Mouse (Mus musculus): ENCODE results near the gene Hist3h2ba.

Gene Hist3h2ba

DNA sequence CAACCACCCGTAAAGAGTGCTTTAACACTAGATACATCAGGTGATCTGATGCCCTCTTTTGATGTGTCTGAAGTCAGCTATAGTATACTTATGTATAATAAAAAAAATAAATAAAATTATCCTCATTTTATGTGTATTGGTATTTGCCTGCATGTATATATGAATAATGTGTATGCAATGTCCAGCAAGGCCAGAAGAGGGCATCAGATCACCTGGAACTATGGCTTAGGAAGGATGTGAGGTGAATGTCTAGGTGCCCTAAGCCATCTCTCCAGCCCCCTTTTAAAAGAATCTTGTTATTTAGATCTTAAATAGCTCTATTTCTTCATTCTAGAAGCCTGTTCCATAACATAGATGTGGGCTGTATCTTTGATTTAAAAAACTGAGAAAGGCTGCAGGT is 18.6 kb downstream of the Hist3h2ba start:
- DNase-seq, result peak; percentile 82

DNA sequence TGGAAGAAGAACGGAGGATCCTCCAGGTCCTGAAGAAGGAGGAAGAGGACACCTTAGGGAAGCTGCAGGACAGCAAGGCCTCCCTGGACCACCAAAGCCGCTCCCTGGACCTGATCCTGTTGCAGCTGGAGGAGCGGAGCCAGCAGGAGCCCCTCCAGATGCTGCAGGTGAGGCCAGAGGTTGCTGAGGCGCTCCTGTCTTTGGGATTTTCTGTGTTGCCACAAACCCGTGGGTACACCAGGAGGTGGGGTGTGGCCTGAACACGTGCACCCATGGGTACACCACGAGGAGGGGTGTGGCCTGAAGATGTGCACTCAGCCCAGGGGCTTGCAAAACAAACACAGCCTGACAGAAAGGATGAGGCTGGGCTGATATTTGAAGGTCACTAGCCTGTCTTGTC is 19.8 kb downstream of the Hist3h2ba start:
- no peak for DNase-seq

DNA sequence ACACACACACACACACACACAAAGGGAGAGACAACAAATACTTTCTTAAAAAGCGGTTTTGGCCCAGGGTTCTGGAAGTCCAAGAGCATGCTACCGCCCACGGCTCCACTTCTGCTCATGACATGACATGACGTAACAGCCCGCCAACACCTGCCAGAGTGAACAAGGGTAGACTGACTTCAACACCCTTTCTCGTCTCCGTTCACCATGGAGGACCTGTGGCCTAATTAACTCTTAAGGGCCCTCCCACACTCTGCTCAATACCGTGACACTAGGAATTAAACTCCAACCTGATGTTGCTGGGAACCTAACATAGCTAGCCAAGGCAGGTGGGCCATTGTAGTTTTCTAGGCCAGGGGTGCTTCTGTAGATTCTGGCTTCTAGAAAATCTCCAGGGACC is 20.3 kb downstream of the Hist3h2ba start:
- DNase-seq, result no peak

DNA sequence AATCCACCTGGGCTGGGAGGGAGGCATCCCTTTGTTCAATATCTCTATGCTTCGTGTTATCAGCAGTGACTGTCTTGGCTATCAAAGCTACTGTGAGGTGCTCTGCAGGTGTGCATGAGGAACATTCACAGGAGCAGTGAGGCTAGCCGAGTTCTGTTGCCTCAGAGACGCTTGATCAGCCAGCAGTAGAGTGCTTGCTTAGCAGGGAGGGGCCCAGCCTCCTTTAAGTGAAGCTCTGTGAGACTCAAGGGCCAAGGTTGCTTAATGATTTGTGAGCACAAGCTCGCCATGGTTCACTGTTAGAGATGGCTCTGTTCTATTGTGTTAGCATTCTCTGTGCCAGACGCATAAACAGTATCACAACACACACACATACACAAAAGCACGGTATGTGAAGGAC is 20.9 kb downstream of the Hist3h2ba start:
- peak; percentile 91 for DNase-seq

DNA sequence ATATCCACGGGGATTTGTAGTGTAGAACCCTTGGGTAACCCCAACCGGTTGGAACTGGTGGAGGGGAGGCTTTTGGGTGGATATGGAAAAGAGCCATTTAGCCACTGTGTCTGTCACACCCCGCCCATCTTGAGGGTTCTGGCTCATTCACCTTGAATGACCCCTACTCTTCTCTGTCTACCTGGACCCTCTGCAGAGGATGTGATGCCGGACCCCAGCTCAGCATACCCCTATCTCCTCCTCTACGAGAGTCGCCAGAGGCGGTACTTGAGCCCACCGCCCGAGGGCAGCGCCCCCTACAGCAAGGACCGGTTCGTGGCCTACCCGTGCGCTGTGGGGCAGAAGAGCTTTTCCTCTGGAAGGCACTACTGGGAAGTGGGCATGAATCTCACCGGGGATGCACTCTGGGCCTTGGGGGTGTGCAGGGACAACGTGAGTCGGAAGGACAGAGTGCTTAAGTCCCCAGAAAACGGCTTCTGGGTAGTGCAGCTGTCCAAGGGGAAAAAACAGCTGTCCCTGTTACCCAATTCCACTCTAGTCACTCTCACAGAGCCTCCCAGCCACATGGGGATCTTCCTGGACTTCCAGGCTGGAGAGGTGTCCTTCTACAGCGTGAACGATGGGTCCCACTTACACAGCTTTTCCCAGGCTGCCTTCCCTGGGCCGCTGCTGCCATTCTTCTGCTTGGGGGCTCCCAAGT is 22.3 kb downstream of the Hist3h2ba start:
- DNase-seq, result no peak

DNA sequence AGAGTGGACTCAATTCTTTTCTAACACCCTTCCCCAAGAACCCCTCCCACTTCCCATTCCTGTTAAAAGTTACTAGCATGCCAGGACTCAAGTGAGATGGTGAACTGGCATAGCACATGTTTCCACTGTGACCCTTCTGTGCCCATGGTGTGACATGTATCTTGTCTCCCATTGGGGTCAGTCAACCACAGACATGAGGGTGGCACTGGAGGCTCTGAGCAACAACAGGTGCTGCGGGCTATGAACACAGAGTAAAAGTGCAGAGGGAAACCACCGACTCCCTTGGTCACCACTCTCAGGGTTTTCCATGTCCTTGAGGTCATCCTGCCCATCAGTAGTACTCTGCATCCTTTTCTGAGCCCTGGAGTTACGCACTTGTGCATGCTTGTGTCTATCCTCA is 23.1 kb downstream of the Hist3h2ba start:
- DNase-seq, result no peak

DNA sequence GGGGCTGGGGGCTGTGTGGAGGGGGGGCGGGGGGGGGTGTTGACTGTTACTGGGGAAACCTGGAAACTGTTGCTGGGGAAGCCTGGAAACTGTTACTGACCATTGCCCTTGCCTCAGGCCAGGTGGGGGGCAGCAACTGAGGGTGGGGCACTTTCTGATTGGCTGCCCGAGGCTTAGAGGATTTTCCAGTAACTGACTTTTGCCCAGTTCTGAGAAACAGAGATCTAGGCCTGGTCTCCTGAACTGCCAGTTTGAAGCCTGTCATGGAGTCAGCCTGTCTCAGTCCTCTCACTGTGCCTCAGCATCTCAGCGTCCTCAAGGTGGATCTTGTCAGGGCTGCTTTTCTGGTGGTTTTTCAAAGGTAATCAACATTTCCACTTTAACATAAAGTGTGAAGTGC is 25.7 kb downstream of the Hist3h2ba start:
- no peak for DNase-seq

DNA sequence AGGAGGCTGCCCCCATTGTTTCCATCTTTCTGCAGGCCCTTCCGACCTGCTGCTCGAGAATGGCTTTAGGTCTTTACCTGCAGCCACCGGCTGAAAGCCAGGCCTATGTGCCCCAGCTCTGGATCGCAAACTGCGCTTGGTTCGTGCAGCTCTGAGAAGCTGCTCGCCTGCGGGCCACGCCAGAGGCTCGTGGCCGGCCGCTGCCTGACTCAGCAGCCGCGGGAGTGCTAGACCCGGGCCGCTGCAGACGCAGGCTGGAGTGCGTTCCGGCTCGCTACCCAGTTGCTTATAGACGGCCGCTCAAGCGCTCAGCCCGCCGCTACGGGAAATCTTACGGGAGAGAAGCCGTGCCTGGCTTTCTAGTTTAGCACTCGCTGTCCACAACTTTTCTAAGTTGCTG is 28.4 kb downstream of the Hist3h2ba start:
- DNase-seq, result no peak

DNA sequence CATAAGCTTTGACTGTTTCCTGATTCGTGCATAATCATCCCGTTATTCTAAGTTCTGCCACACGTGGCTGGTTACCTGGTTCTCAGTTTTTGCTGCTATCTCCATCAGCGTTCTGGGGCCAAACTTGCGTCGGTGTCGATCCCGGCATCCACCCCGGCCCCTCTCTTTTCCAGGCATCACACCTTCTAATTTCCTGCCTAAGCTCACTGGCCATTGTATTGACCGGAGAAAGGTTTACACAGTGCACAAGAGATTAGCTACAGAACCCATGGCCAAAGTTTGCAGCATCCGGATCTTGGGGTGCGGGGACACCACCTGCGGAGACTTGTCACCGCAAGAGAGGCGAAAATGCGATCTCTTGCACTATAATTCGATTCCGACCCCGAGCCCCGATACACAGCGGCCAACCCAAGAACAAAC is 28.9 kb downstream of the Hist3h2ba start:
- DNase-seq, result no peak

DNA sequence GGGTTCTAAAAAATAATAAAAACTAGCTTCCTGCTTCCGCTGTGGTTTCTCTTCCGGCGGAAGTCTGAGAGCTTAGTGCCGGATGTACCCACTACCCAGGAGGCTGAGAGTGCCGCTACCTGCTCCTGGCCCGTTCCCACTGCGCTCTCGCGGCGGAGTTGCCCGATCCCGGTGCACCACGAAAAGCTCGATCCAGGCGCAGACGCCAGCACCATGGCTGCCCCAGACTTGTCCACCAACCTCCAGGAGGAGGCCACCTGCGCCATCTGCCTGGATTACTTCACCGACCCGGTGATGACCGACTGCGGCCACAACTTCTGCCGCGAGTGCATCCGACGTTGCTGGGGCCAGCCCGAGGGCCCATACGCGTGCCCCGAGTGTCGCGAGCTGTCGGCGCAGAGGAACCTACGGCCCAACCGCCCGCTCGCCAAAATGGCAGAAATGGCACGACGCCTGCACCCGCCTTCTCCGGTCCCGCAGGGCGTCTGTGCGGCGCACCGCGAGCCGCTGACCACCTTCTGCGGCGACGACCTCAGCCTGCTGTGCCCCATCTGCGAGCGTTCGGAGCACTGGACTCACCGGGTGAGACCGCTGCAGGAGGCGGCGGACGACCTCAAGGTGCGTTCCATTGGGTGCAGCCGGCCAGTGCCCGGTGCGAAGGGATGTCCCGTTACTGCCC is 29.4 kb downstream of the Hist3h2ba start, which contains the start of gene Trim11:
Gene Trim11 (plus strand): TSS at position 67 of the 679 bp plus-strand sequence.
- peak; percentile 67 for DNase-seq

DNA sequence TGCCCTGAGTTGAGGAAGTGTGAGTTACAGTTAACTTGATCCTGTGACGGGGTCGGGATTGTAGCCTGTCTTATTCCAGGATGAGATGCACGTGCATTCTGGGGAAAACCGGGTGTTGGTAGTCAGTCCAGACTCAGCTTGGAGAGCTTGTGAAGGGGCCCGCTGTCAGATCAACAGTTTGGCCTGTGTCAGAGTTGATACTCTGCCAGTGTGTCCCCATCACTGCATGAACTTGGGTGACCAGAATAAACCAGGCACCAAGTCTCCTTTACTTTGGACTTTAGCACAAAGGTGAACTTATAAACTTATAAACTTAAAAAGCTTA is 29.9 kb downstream of the Hist3h2ba start:
- no peak for DNase-seq

DNA sequence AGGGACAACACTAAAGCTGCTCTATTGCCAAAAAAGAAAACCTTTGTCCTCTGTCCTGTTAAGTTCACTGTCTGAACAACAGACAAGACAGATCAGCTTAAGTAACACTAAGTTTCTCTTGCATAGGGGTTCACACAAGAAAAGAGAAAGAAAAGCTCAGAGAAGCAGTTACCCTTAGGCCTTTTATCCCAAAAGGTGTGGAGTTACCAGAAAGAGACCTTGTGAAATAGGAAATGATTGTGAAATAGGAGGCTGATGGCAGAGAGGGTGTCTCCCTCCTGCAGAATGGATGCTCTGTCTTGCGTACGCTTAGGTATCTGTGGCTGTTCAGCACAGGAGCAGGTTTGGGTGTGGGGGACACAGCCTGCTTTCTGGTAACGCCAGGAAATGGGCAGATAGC is 30.5 kb downstream of the Hist3h2ba start:
- DNase-seq, result no peak

DNA sequence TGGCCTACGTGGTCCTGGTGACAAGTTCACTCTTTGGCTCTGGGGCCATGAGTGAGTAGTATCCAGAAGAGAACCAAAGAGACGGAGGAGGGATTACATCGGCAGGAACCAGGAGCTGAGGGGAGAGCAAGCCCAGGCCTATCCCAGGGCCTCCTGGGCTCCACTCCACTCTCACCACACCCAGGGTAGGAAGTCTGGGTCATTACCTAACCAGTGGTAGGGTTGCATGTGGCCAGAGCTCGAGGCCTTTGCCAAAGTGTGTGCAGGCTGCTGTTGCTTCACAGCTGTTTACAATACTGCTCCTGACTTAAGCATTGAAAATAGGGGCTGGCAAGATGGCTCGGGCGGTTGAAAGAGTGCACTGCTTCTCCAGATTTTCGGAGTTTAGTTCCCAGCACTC is 30.9 kb downstream of the Hist3h2ba start:
- DNase-seq, result peak; percentile 77

DNA sequence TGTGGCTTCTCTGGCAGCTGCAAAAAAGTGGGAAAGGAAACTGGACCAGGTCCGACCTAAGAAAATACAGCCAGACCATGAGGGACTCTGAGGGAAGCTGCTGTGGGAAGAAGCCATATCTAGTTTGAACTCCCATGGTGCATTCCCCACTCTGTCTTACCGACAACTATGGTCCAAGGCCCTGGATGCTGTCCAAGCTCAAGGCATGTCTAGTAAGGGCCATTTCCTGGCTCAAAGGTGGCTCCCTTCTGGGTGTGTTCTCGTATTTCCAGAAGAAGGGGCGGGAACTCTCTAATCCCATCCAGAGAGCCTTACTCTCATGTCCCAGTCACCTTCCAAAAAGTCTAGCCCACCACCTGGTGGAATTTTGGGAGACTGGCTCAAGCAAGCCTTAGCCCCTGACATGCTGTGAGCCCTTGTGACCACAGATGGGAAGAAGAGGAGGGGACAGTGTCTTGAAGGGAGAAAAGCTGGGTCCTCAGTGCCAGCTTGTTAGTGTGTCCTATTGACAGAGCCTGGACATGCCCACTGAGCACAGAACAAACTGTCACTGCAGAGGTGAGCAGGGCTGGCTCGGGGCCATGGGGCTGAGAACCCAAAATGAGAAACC is 31.8 kb downstream of the Hist3h2ba start:
- DNase-seq, result no peak

DNA sequence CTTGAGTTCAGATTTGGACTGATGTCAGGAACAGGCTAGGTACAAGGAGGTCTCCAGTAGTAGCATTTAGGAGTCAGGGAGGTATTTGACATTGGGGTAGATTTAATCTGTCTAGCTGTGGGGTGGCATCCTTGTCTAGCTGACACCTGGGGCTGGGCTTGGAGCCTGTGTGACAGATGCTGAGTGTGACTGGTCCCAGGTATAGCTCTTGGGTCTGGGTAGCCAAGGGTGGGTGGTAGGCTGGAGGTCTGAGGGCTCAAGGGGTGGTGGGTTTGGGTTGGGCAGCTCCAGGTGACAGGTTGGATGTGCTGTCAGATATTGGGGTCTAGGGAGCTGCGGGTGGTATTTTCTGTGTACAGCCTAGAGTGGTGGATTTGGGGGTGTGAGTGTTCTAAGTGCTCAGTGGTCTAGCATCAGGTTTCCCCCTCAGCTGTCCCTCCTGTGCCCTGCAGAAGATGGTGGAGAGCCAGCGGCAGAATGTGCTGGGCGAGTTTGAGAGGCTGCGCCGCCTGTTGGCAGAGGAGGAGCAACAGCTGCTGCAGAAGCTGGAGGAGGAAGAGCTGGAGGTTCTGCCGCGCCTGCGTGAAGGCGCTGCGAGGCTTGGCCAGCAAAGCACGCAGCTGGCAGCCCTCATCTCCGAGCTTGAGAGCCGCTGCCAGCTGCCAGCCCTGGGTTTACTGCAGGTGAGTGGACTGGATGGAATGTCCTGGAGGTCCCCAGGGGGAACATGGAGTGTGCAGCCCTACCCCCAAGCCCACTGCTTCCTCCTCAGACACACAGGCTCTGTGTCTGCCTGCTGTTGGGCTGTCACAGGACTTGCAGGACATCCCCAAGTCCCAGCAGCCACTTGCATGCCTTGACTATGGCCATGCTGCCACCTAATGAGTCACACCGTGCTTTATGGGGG is 33.1 kb downstream of the Hist3h2ba start:
- DNase-seq, result peak; percentile 68

DNA sequence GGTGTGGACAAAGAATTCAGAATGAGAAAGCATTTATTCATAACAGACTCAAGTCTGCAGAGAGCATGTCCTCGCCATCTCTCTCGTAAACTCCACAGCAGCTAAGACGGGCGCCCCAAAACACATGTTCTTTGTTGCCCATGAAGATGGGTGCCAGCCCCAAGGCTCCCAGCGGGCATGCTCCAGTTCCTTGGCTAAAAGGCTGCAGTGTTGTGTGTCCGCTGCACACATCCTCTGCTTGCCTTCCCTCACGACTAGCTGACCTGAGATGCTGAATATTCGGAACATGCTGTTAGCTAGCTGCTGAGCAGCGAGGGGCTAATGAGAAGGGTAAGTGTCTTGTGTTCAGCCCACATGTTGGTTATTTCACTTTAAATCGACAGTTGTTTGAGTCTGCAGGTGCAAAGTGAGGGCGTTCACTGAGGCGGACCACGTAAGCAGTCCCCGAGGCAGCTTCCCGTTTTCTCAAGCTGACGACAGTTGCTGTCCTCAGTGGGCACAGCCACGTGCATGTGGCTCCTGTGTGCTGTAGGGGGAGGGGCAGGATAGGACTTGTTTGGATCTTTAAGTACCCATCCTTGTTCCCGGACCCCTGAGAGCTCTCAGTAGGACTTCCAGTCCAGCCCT is 33.9 kb downstream of the Hist3h2ba start:
- DNase-seq, result peak; percentile 38

DNA sequence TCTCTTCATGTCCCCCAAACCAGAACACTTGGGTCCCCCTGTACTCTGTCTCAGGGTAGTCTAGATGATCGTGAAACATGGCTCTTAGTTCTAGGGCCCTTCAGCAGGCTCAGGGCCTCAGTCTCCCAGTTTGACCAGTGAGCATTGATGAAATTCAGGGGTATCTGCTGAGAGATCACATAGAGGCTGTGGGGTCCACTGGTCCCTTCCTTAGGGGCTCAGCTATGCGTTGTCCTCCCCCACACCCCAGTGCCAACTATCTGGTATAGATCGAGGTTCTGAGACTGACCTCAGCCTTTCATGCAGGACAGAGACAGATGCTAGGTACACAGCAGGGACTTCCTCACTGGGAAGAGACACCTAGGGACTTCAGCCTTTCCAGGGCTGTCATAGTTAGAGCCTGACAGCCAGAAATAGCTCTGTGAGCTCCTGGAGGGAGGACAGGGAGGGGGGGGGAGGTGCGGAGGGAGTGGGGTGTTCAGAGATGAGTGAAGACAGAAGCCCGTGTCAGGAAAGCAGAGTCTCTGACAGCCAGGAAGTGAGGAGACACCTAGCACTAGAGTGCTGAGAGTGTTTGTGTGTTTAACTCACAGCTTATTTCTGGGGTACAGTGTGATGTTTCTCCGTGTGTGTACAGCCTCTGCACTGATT is 35.1 kb downstream of the Hist3h2ba start:
- DNase-seq, result no peak

DNA sequence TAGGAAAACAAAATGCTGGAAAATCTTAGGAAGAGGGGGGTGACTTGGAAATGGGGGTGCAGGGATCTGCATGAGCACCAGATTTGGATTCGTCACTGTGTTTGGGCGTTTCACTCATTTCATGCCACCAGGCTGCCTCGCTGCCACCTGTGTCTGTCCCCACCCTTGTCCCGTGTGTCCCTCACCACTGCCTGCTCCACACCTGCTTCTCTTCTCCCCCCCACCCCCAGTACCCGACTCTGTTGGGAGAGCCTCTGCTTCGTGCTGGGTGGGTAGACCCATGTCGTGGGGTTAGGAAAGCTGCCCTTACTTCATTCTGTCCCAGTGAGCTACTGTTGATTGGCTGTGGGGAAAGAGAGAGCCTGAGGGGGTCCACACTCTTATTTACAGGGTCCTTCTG is 35.9 kb downstream of the Hist3h2ba start:
- DNase-seq, result no peak

DNA sequence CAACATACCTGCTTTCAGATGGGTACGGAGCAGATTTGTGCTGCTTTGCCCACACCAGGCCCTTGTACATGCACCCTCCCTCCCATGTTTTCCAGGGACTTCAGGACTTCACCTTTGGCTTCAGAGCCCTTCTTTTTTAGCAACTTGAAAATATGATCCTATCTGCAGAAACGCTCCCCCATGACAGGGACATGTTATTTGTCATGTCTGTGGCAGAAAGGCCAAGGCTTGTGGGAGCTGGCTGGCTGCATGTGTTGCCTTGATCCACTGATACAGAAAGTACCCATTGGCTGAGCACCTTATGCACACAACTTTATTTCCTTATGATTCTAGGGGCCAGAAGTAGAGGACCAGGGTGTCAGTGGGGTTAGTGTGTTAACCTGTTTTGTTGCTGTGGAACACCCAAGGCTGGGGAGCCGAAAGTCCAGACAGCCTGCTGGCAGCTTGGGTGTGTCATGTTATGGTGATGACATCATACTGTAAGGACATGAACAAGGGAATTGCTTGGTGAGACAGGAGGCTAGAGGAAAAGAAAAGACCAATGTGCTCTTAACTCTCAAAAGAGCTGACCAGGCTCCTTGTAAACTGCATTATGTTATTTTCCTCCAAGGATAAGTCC is 36.7 kb downstream of the Hist3h2ba start:
- no peak for DNase-seq

DNA sequence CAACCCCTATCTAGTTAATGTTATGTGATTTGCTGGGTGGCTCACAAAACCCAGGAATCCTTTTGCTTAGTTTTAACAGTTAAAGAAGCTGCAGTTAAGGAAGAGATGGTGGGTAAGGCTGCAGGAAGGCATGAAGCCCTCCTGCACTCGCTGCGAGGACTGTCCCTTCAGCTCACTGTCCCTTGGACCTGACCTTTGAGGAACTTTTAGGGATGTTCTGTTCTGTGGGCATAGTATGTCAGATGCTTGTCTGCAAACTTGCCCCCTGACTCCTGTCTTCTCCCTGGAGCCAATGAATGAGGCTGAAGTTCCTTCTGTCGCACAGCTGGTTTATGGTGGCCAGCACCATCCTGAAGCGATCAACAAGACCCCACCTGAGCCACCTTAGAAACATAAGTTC is 40.4 kb downstream of the Hist3h2ba start:
- DNase-seq, result no peak

DNA sequence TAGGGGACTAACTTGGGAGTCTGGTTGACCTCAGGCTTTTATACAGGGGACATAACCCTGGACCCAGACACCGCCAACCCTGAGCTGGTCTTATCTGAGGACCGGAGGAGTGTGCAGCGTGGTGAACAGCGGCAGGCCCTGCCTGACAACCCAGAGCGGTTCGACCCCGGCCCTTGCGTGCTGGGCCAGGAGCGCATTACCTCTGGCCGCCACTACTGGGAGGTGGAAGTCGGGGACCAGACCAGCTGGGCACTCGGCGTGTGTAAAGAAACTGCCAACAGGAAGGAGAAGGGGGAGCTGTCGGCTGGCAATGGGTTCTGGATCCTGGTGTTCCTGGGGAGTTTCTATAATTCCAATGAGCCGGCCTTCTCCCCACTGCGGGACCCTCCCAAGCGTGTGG is 41.4 kb downstream of the Hist3h2ba start:
- DNase-seq, result no peak

DNA sequence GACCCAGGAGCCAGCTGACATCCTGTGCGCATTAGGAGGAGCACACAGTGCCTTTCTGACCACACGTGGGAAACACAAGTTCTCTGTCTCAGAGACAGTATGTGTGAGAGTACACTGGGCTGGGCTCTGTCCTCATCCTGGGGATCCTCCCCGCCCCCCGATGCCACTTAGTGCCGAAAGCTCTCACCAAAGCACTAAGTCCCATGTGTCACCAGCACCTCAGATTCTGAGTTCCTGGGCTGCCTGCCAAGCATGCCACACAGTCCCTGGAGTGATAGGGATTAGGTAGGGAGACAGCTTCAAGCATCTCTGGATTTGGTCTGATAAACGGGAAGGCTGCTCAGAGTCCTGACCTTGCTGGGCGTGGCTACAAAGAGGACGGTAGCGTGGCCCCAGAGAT is 42.1 kb downstream of the Hist3h2ba start:
- DNase-seq, result peak; percentile 21
